In the genomic region with DNA sequence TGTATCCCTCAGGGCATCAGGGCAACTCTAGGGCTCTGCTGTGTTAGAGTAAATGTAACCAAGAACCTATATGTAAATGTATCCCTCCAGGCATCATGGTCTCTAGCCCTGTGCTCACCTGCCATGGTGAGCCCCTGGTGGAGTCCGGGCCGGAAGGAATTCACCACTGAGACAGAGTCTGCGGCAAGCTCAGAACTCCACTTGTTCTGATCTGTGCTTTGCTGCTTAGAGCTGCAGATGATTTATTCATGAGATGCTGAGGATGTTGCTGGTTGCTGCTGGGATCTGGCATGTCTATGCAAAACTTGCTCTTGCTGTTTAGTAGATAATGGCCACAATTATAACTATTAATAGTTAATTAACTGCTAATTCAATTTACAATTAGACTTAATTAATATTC, we compare ENCODE assay signal across 20 mouse cellular contexts.
DNase-seq lines count a peak whose midpoint lies in the region; ATAC-seq and TF ChIP-seq lines count a peak whose summit lies in the region.
"Had no signal": no experiment of that assay in that cellular context is flagged by ENCODE, and none has a peak within 500 bp of the region (broad histone marks: within the 10 kb centered on the region; RNA-seq: fewer than 3 reads in every experiment).

No protein-coding gene starts in this region.

- H3K4me2 ChIP-seq in forebrain, postnatal 0 days (ENCODE audit: low read depth) = no peak overlapping the region
- H3K4me2 ChIP-seq in forebrain, embryonic 12.5 days = no peak overlapping the region
- no peak overlapping the region for H3K4me2 ChIP-seq in midbrain, embryonic 13.5 days (replicated peaks)
- H3K4me2 ChIP-seq in midbrain, embryonic 11.5 days = no peak overlapping the region
- H3K4me2 ChIP-seq in midbrain, embryonic 15.5 days = no peak overlapping the region
- H3K4me2 ChIP-seq: heart, embryonic 11.5 days; heart, embryonic 15.5 days; hindbrain, embryonic 14.5 days had no signal

- no peaks in the 10 kb centered on the region for H3K27me3 ChIP-seq in forebrain, postnatal 0 days (ENCODE audit: insufficient read depth, low read length)
- H3K27me3 ChIP-seq in forebrain, embryonic 12.5 days = no peaks in the 10 kb centered on the region
- H3K27me3 ChIP-seq in midbrain, embryonic 13.5 days = no peaks in the 10 kb centered on the region
- H3K27me3 ChIP-seq in midbrain, embryonic 11.5 days (ENCODE audit: control insufficient read depth, insufficient read depth, low read length) = no peaks in the 10 kb centered on the region
- H3K27me3 ChIP-seq in midbrain, embryonic 15.5 days (replicated peaks) = no peaks in the 10 kb centered on the region
- H3K27me3 ChIP-seq: CH12.LX; heart, embryonic 15.5 days had no signal

- no peak overlapping the region for H3K9ac ChIP-seq in forebrain, postnatal 0 days
- H3K9ac ChIP-seq in forebrain, embryonic 12.5 days = no peak overlapping the region
- no peak overlapping the region for H3K9ac ChIP-seq in midbrain, embryonic 13.5 days (replicated peaks)
- no peak overlapping the region for H3K9ac ChIP-seq in midbrain, embryonic 11.5 days (ENCODE audit: low read length)
- no peak overlapping the region for H3K9ac ChIP-seq in midbrain, embryonic 15.5 days
- H3K9ac ChIP-seq: heart, embryonic 15.5 days; hindbrain, embryonic 14.5 days had no signal

- H3K4me1 ChIP-seq in forebrain, postnatal 0 days (ENCODE audit: insufficient read depth) = no peaks in the 10 kb centered on the region
- H3K4me1 ChIP-seq in forebrain, embryonic 12.5 days = no peaks in the 10 kb centered on the region
- peaks cover 17% of the 10 kb centered on the region for H3K4me1 ChIP-seq in midbrain, embryonic 13.5 days (replicated peaks)
- H3K4me1 ChIP-seq in midbrain, embryonic 11.5 days (ENCODE audit: control insufficient read depth, insufficient read depth, low read length) = no peaks in the 10 kb centered on the region
- peaks cover 5% of the 10 kb centered on the region for H3K4me1 ChIP-seq in midbrain, embryonic 15.5 days
- H3K4me1 ChIP-seq: embryonic facial prominence, embryonic 10.5 days; heart, embryonic 15.5 days had no signal

- 50% methylated on average over 3 of the region's 3 CpGs for WGBS in forebrain, postnatal 0 days
- 78% methylated on average over 3 of the region's 3 CpGs for WGBS in forebrain, embryonic 12.5 days
- 46% methylated on average over 3 of the region's 3 CpGs for WGBS in midbrain, embryonic 13.5 days
- WGBS in midbrain, embryonic 11.5 days = 67% methylated on average over 3 of the region's 3 CpGs
- WGBS in midbrain, embryonic 15.5 days = 32% methylated on average over 3 of the region's 3 CpGs

- no peak overlapping the region for H3K27ac ChIP-seq in forebrain, postnatal 0 days (ENCODE audit: low read depth, low read length)
- no peak overlapping the region for H3K27ac ChIP-seq in forebrain, embryonic 12.5 days
- no peak overlapping the region for H3K27ac ChIP-seq in midbrain, embryonic 13.5 days
- no peak overlapping the region for H3K27ac ChIP-seq in midbrain, embryonic 11.5 days (ENCODE audit: low read depth, low read length)
- no peak overlapping the region for H3K27ac ChIP-seq in midbrain, embryonic 15.5 days
- H3K27ac ChIP-seq: embryonic facial prominence, embryonic 10.5 days; heart, embryonic 15.5 days; hindbrain, embryonic 14.5 days had no signal

- H3K36me3 ChIP-seq in forebrain, postnatal 0 days (ENCODE audit: insufficient read depth) = no peaks in the 10 kb centered on the region
- H3K36me3 ChIP-seq in forebrain, embryonic 12.5 days (replicated peaks) = no peaks in the 10 kb centered on the region
- H3K36me3 ChIP-seq in midbrain, embryonic 13.5 days = no peaks in the 10 kb centered on the region
- no peaks in the 10 kb centered on the region for H3K36me3 ChIP-seq in midbrain, embryonic 11.5 days (ENCODE audit: control insufficient read depth, insufficient read depth, low read length)
- H3K36me3 ChIP-seq in midbrain, embryonic 15.5 days (replicated peaks) = no peaks in the 10 kb centered on the region
- H3K36me3 ChIP-seq: embryonic facial prominence, embryonic 10.5 days; heart, embryonic 15.5 days had no signal

- peak; percentile 53; the same call in 1 of the 2 replicates for ATAC-seq in forebrain, postnatal 0 days
- ATAC-seq in forebrain, embryonic 12.5 days (ENCODE audit: low FRiP score) = no peak
- peak; percentile 79 for ATAC-seq in midbrain, embryonic 13.5 days
- no peak for ATAC-seq in midbrain, embryonic 11.5 days (ENCODE audit: low FRiP score)
- ATAC-seq in midbrain, embryonic 15.5 days (replicated peaks) = peak; percentile 84
- ATAC-seq: intestine, embryonic 16.5 days had no signal

- TF ChIP-seq CTCF in forebrain, postnatal 0 days (IDR thresholded peaks at IDR 0.05; ENCODE audit: low read depth) = no peak

- no peak overlapping the region for H3K4me3 ChIP-seq in forebrain, postnatal 0 days (ENCODE audit: low read depth, low read length)
- no peak overlapping the region for H3K4me3 ChIP-seq in forebrain, embryonic 12.5 days (replicated peaks)
- H3K4me3 ChIP-seq in midbrain, embryonic 13.5 days (replicated peaks) = no peak overlapping the region
- H3K4me3 ChIP-seq in midbrain, embryonic 11.5 days (ENCODE audit: low read depth, low read length) = no peak overlapping the region
- no peak overlapping the region for H3K4me3 ChIP-seq in midbrain, embryonic 15.5 days
- H3K4me3 ChIP-seq: embryonic facial prominence, embryonic 10.5 days; heart, embryonic 15.5 days had no signal

- no peak for DNase-seq in forebrain, postnatal 0 days
- DNase-seq in midbrain, embryonic 11.5 days (ENCODE audit: low spot score, missing footprints) = no peak
- no peak for DNase-seq in cerebellum, postnatal 4 days (ENCODE audit: low spot score in 2 of 2)
- no peak for DNase-seq in layer of hippocampus, postnatal 14 days (ENCODE audit: low spot score in 2 of 2)
- DNase-seq: adrenal gland, postnatal 10 days; cerebellum, adult 11-12 months; cerebellum, adult 9-10 months; cerebellum, postnatal 25 days; gastrocnemius, postnatal 36 days; heart, adult 18-20 months; heart, postnatal 14 days had no signal

- no peaks in the 10 kb centered on the region for H3K9me3 ChIP-seq in forebrain, postnatal 0 days (ENCODE audit: low read length)
- H3K9me3 ChIP-seq in forebrain, embryonic 12.5 days = no peaks in the 10 kb centered on the region
- H3K9me3 ChIP-seq in midbrain, embryonic 13.5 days = no peaks in the 10 kb centered on the region
- H3K9me3 ChIP-seq in midbrain, embryonic 11.5 days (ENCODE audit: control insufficient read depth, low read length) = no peaks in the 10 kb centered on the region
- no peaks in the 10 kb centered on the region for H3K9me3 ChIP-seq in midbrain, embryonic 15.5 days
- H3K9me3 ChIP-seq: embryonic facial prominence, embryonic 10.5 days; heart, embryonic 15.5 days had no signal

Comparison
In these comparisons a context has a peak if more than half of its experiments do, and no peak if none do; other contexts are left out.
1. ATAC-seq: peak in forebrain, postnatal 0 days (single experiment), midbrain, embryonic 13.5 days (single experiment) and midbrain, embryonic 15.5 days (single experiment); none in forebrain, embryonic 12.5 days (single experiment) and midbrain, embryonic 11.5 days (single experiment).